Comparison of ENCODE assay signal across 18 mouse cellular contexts in genomic region chr2:156473696-156474095, GRCm38 (mm10). TPM values are rescaled to one million over a fixed set of nuclear protein-coding genes. Genes with fewer than 3 reads are reported as not detected.
DNase-seq lines count a peak whose midpoint lies in the region; ATAC-seq and TF ChIP-seq lines count a peak whose summit lies in the region.
"Had no signal": no experiment of that assay in that cellular context is flagged by ENCODE, and none has a peak within 500 bp of the region (broad histone marks: within the 10 kb centered on the region; RNA-seq: fewer than 3 reads in every experiment).

No protein-coding gene starts in this region.

- ATAC-seq in stomach, embryonic 15.5 days (ENCODE audit: insufficient read depth, low FRiP score, low read depth), result no peak
- no peak for ATAC-seq in stomach, postnatal 0 days (ENCODE audit: low FRiP score, low TSS enrichment)
- ATAC-seq in intestine, postnatal 0 days, result no peak

- no peak overlapping the region for H3K9ac ChIP-seq in stomach, embryonic 15.5 days
- no peak overlapping the region for H3K9ac ChIP-seq in stomach, postnatal 0 days (ENCODE audit: low read length)
- H3K9ac ChIP-seq in intestine, postnatal 0 days (ENCODE audit: low read depth, low read length), result no peak overlapping the region
- H3K9ac ChIP-seq: hindbrain, embryonic 14.5 days; intestine, embryonic 15.5 days; lung, embryonic 14.5 days had no signal

- intact Hi-C loops in heart, postnatal 25 days (cut with DNase I), result no loop called here

- TF ChIP-seq EP300 in stomach, postnatal 0 days (optimal IDR thresholded peaks at IDR 0.05), result no peak

- no peaks in the 10 kb centered on the region for H3K36me3 ChIP-seq in stomach, embryonic 15.5 days
- no peaks in the 10 kb centered on the region for H3K36me3 ChIP-seq in stomach, postnatal 0 days (ENCODE audit: control insufficient read depth, insufficient read depth, low read length)
- H3K36me3 ChIP-seq in intestine, postnatal 0 days (ENCODE audit: control insufficient read depth, insufficient read depth), result no peaks in the 10 kb centered on the region
- H3K36me3 ChIP-seq: intestine, embryonic 15.5 days had no signal

- no peak overlapping the region for H3K4me2 ChIP-seq in stomach, embryonic 15.5 days
- no peak overlapping the region for H3K4me2 ChIP-seq in stomach, postnatal 0 days (replicated peaks; ENCODE audit: low read depth)
- no peak overlapping the region for H3K4me2 ChIP-seq in intestine, postnatal 0 days (replicated peaks; ENCODE audit: low read depth)
- H3K4me2 ChIP-seq: hindbrain, embryonic 14.5 days; intestine, embryonic 15.5 days had no signal

- WGBS in stomach, embryonic 15.5 days, result 70% methylated on average over 8 of the region's 8 CpGs
- WGBS in stomach, postnatal 0 days, result 51% methylated on average over 8 of the region's 8 CpGs
- 67% methylated on average over 8 of the region's 8 CpGs for WGBS in intestine, postnatal 0 days

- H3K9me3 ChIP-seq in stomach, embryonic 15.5 days, result no peaks in the 10 kb centered on the region
- H3K9me3 ChIP-seq in stomach, postnatal 0 days (ENCODE audit: control insufficient read depth, low read length), result no peaks in the 10 kb centered on the region
- no peaks in the 10 kb centered on the region for H3K9me3 ChIP-seq in intestine, postnatal 0 days (ENCODE audit: control insufficient read depth)
- H3K9me3 ChIP-seq: intestine, embryonic 15.5 days had no signal

- H3K27me3 ChIP-seq in stomach, embryonic 15.5 days (replicated peaks), result no peaks in the 10 kb centered on the region
- H3K27me3 ChIP-seq in stomach, postnatal 0 days (ENCODE audit: control insufficient read depth, insufficient read depth, low read length), result no peaks in the 10 kb centered on the region
- no peaks in the 10 kb centered on the region for H3K27me3 ChIP-seq in intestine, postnatal 0 days (replicated peaks; ENCODE audit: control insufficient read depth, insufficient read depth, low read length)
- H3K27me3 ChIP-seq: intestine, embryonic 15.5 days had no signal

- H3K4me1 ChIP-seq in stomach, embryonic 15.5 days, result peaks cover 33% of the 10 kb centered on the region
- H3K4me1 ChIP-seq in stomach, postnatal 0 days (replicated peaks; ENCODE audit: control insufficient read depth, insufficient read depth), result no peaks in the 10 kb centered on the region; the same call in 1 of the 2 replicates
- H3K4me1 ChIP-seq in intestine, postnatal 0 days (replicated peaks; ENCODE audit: control insufficient read depth, insufficient read depth, low read length), result peaks cover 6% of the 10 kb centered on the region; the same call in 1 of the 2 replicates

- H3K27ac ChIP-seq in stomach, embryonic 15.5 days, result 0 out of 2 replicates have a peak overlapping the region, but pooled peaks have one; percentile 8
- no peak overlapping the region for H3K27ac ChIP-seq in stomach, postnatal 0 days (replicated peaks)
- no peak overlapping the region for H3K27ac ChIP-seq in intestine, postnatal 0 days (ENCODE audit: low read depth, low read length)
- H3K27ac ChIP-seq: hindbrain, embryonic 14.5 days; intestine, embryonic 15.5 days; kidney, postnatal 0 days had no signal

- no peak overlapping the region for H3K4me3 ChIP-seq in stomach, embryonic 15.5 days (replicated peaks)
- no peak overlapping the region for H3K4me3 ChIP-seq in stomach, postnatal 0 days (ENCODE audit: low read depth, low read length)
- H3K4me3 ChIP-seq in intestine, postnatal 0 days (ENCODE audit: low read depth, low read length), result no peak overlapping the region
- H3K4me3 ChIP-seq: intestine, embryonic 15.5 days; myocyte had no signal

- peak; percentile 61 for DNase-seq in adrenal gland, postnatal 10 days
- no peak for DNase-seq in adrenal gland, adult 8-10 months
- peak; percentile 98 for DNase-seq in heart, adult 11 months
- DNase-seq in heart, postnatal 25 days (ENCODE audit: low spot score), result no peak
- no peak for DNase-seq in stomach, postnatal 0 days (ENCODE audit: low spot score)
- no peak for DNase-seq in ovary, postnatal 14 days (ENCODE audit: low spot score)
- DNase-seq: left cerebral cortex, postnatal 4 days; midbrain, embryonic 14.5 days; spleen, adult 18-20 months; thymus, postnatal 14 days had no signal

- TF ChIP-seq CTCF in stomach, postnatal 0 days (IDR thresholded peaks at IDR 0.05; ENCODE audit: low read depth), result no peak
- no peak for TF ChIP-seq CTCF in intestine, postnatal 0 days (IDR thresholded peaks at IDR 0.05; ENCODE audit: low read depth)

RNA-seq across cellular contexts. Expression of gene Epb41l1, which starts 53.0 kb away (rescaled TPM):
- total RNA-seq in adrenal gland, postnatal 10 days (2021), result 10 to 100 TPM; 41.5 to 56.4 TPM
- total RNA-seq in adrenal gland, adult 8-10 months (2022), result 100 to 1,000 TPM in 2 of 4 experiments, 10 to 100 TPM in 2; 72.4 to 109 (median 91.3) TPM
- 1 to 10 TPM; 7.0 to 7.3 TPM for total RNA-seq in heart, postnatal 25 days (2021)
- polyA plus RNA-seq in stomach, embryonic 15.5 days (2015; fragmentation: Nextera tagmentation; extraction: Ambion mirVana), result 3.0 and 3.3 TPM in 2 replicates
- polyA plus RNA-seq in stomach, postnatal 0 days (2015; fragmentation: Nextera tagmentation; extraction: Ambion mirVana), result 1.7 and 1.8 TPM in 2 replicates
- polyA plus RNA-seq in intestine, postnatal 0 days (2015; fragmentation: Nextera tagmentation; extraction: Ambion mirVana), result 0.63 and 0.68 TPM in 2 replicates
- total RNA-seq: granulocyte monocyte progenitor cell, adult 5-6 weeks had no signal

Comparison
In these comparisons a context has a peak if more than half of its experiments do, and no peak if none do; other contexts are left out.
1. DNase-seq: peak in adrenal gland, postnatal 10 days (single experiment) and heart, adult 11 months (single experiment); none in adrenal gland, adult 8-10 months (single experiment), heart, postnatal 25 days (single experiment), stomach, postnatal 0 days (single experiment) and ovary, postnatal 14 days (single experiment).
2. RNA of gene Epb41l1, which starts 53.0 kb away (total RNA-seq): 72.4 to 109 TPM in adrenal gland, adult 8-10 months and 41.5 to 56.4 TPM in adrenal gland, postnatal 10 days; 7.0 to 7.3 TPM in heart, postnatal 25 days; every median in the first group is over 4 times any median in the second.